In genomic region chr11:100939512-100940151, GRCm38 (mm10) we compare ENCODE assay signal across 8 mouse cellular contexts. TPM values are rescaled to one million over a fixed set of nuclear protein-coding genes. Genes with fewer than 3 reads are reported as not detected.
DNase-seq lines count a peak whose midpoint lies in the region; ATAC-seq lines count a peak whose summit lies in the region.

Gene Stat3, minus strand, starts transcription at chr11:100939540.

- H3K27me3 ChIP-seq in hindbrain, embryonic 11.5 days (ENCODE audit: control insufficient read depth, insufficient read depth, low read length) = no peaks in the 10 kb centered on the region

- H3K4me1 ChIP-seq in hindbrain, embryonic 11.5 days (replicated peaks; ENCODE audit: control insufficient read depth, insufficient read depth, low read length) = no peaks in the 10 kb centered on the region

- H3K4me3 ChIP-seq in hindbrain, embryonic 11.5 days (ENCODE audit: low read depth, low read length) = peak within 1 kb of the TSS; percentile 86

- DNase-seq in MN1 (ENCODE audit: low spot score) = peak; percentile 100
- peak; percentile 100 for DNase-seq in cerebellum, adult 8-10 months
- peak; percentile 100 for DNase-seq in forelimb bud, embryonic 11.5 days (ENCODE audit: low read depth, low spot score)
- DNase-seq in hindbrain, embryonic 11.5 days (ENCODE audit: low spot score) = peak; percentile 100
- DNase-seq in layer of hippocampus, postnatal 10 days (ENCODE audit: low spot score in 2 of 2) = peak; percentile 100
- peak; percentile 100 for DNase-seq in lung, postnatal 10 days
- DNase-seq in ovary, postnatal 36 days (ENCODE audit: low spot score) = peak; percentile 100
- DNase-seq in thymus, postnatal 25 days = peak; percentile 100

- WGBS in hindbrain, embryonic 11.5 days = under 1% methylated on average over 29 of the region's 29 CpGs

- H3K9ac ChIP-seq in hindbrain, embryonic 11.5 days (ENCODE audit: low read depth, low read length) = peak within 1 kb of the TSS; percentile 79

- no peaks in the 10 kb centered on the region for H3K36me3 ChIP-seq in hindbrain, embryonic 11.5 days (ENCODE audit: control insufficient read depth, insufficient read depth, low read length)

- H3K9me3 ChIP-seq in hindbrain, embryonic 11.5 days (ENCODE audit: control insufficient read depth, low read length) = no peaks in the 10 kb centered on the region

- H3K4me2 ChIP-seq in hindbrain, embryonic 11.5 days (replicated peaks; ENCODE audit: low read depth, low read length) = peak within 1 kb of the TSS; percentile 78

- ATAC-seq in hindbrain, embryonic 11.5 days (ENCODE audit: low FRiP score) = peak; percentile 100

- H3K27ac ChIP-seq in hindbrain, embryonic 11.5 days (ENCODE audit: low read depth, low read length) = peak within 1 kb of the TSS; percentile 71; the same call in 1 of the 2 replicates

RNA-seq across cellular contexts. Expression of gene Stat3, which starts in this region (rescaled TPM):
- polyA plus RNA-seq in hindbrain, embryonic 11.5 days (2014; fragmentation: Nextera tagmentation; extraction: Ambion mirVana) = 25.6 and 33.3 TPM in 2 replicates
- total RNA-seq in layer of hippocampus, postnatal 10 days (2021) = 10 to 100 TPM; 35.9 to 39.0 TPM

Comparison
In these comparisons a context has a peak if more than half of its experiments do, and no peak if none do; other contexts are left out.
1. Peak in every context shown above with its lines: DNase-seq, ATAC-seq, H3K4me3 ChIP-seq and H3K27ac ChIP-seq.